Mouse (Mus musculus): Measurements from ENCODE around the gene Shld2.

Gene Shld2

DNA sequence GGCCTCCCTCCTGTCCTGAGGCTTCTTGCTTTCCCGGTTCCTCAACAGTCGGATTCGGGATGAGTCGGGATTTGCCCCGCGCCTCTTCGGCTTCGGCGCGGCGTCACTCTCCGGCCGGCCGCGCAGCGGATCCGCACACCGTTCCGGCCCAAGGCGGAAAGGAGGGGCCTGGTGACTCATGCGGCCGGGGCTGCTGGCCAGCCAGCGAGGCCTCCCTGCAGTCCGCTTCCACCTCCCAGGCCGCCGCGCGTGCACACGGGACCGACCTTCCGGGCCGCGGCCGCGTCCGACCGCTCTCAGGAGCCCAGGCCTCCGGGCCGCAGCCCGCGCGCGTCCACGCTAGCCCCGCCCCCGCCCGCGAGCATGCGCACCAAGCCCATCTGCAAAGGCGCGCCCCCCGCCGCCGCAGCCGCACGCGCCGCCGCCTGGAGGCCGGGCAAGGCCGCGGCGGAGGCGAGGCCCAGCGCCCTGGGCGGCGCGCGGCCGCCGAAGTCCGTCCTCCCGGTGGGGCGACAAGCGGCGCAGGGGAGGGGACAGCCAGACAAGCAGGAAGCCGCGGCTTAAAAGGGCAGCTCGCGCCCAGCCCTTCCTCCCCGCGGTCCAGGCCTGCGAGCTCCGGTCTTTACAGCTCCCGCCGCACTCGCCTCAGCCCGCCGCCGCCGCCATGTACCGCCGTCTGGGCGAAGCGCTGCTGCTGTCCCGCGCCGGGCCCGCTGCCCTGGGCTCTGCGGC, at the start of gene Shld2, which contains the start of gene Glud1:
Gene Shld2, minus strand, starts transcription at position 260 of the 732 bp plus-strand sequence.
Gene Glud1, plus strand, starts transcription at position 494 of the 732 bp plus-strand sequence.
- peak; percentile 84 to 87 for DNase-seq (ENCODE audit: low spot score in 2 of 2)

- DNase-seq (ENCODE audit: low spot score in 2 of 2): no peak
These were observed 49.5 kb upstream of the Shld2 start for GRCm38 (mm10) chr14:34359676-34360244.

GRCm38 (mm10) chr14:34357671-34358455, 47.6 kb upstream of the Shld2 start:
- DNase-seq (ENCODE audit: low spot score in 2 of 2): no peak

GRCm38 (mm10) chr14:34355301-34355700, 45.0 kb upstream of the Shld2 start, which contains the start of gene Fam25c:
TSS of gene Fam25c (minus strand) at chr14:34355433.
- no peak for DNase-seq (ENCODE audit: low spot score in 2 of 2)

GRCm38 (mm10) chr14:34354456-34354855, 44.2 kb upstream of the Shld2 start:
- no peak for DNase-seq (ENCODE audit: low spot score in 2 of 2)

- DNase-seq (ENCODE audit: low spot score in 2 of 2): no peak
These were observed 43.0 kb upstream of the Shld2 start for GRCm38 (mm10) chr14:34353326-34353725.

DNA sequence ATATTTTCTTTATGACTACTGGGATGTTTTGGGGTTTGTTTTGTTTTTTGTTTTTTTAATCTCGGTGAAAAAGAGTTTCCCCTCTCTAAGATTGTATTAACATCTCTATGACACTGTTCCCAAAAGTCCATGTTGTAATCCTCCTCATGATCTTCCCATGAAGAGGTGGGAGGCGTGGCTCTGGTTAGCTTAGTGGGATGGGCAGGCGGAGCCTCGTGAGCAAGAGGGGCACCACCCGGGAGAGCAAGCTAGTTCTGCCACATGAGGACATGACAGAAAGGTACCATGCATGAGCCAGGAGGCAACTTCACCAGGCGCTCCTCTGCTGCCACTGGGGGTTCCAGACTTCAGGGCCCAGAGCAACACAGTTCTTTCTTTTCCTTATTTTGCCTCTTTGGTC, 42.2 kb upstream of the Shld2 start:
- DNase-seq (ENCODE audit: low spot score in 2 of 2): no peak

DNA sequence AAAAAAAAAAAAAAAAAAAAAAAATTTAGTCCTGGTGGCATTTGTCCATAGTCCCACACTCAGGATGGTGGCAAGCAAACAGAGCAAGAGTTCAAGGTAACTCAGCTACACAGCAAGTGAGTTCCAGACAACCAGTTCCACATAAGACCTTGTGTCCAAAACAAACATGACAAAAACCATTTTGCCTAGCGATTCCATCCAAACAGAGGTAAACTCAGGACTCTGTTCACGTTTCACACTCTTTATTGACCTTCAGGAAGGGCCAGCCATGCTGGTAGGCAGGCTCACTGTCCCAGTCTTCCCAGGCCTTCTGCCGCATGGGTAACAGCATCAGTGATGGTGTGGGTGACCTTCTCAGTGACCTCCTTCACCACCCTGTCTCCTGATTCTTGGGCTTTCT, 41.4 kb upstream of the Shld2 start:
- DNase-seq (ENCODE audit: low spot score in 2 of 2): no peak

DNA sequence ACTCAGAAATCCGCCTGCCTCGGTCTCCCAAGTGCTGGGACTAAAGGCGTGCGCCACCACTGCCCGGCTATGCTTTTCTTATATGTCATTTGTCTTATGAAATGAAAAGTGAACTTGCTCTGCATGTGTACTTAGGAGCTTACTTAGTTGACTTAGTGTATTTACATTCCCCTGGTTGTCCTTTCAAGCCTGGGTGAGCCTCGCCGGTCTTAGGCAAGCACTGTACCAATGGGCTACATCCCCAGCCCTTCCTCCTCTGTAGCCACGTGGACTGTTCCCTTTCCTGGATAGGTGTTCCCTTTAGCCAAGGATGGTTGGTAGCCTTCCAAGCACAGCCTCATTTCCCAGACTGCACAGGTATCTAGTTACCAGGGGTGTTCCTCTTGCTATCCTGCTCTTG, 38.7 kb upstream of the Shld2 start:
- DNase-seq (ENCODE audit: low spot score in 2 of 2): no peak

DNA sequence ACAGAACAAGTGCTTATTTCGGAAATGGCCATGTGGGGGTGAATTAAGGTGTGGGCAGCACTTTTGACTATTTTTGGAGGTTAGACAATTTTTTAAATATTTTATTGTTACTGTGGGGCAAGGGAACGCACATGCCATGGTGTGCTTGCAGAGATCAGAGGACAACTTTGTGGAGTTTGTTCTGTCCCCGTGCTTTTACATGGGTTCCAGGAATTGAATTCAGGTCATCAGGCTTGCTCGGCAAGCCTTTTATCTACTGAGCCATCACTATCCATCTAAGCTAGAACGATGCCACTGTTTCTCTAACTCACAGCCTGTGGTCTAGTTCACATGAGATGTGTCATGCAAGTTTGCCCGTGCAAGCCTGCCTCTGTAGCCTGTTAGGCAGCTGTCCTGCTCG, 38.0 kb upstream of the Shld2 start:
- no peak for DNase-seq (ENCODE audit: low spot score in 2 of 2)

GRCm38 (mm10) chr14:34347084-34347483, 36.8 kb upstream of the Shld2 start:
- DNase-seq (ENCODE audit: low spot score in 2 of 2): no peak

- DNase-seq (ENCODE audit: low spot score in 2 of 2): no peak
These were observed 35.7 kb upstream of the Shld2 start for GRCm38 (mm10) chr14:34345771-34346566.

GRCm38 (mm10) chr14:34344361-34344760, 34.1 kb upstream of the Shld2 start:
- no peak for DNase-seq (ENCODE audit: low spot score in 2 of 2)

- no peak for DNase-seq (ENCODE audit: low spot score in 2 of 2)
These were observed 32.8 kb upstream of the Shld2 start for GRCm38 (mm10) chr14:34343078-34343477.

- no peak for DNase-seq (ENCODE audit: low spot score in 2 of 2)
These were observed 31.7 kb upstream of the Shld2 start for GRCm38 (mm10) chr14:34341993-34342392.

- DNase-seq (ENCODE audit: low spot score in 2 of 2): no peak
These were observed 29.2 kb upstream of the Shld2 start for GRCm38 (mm10) chr14:34339446-34339845.

DNA sequence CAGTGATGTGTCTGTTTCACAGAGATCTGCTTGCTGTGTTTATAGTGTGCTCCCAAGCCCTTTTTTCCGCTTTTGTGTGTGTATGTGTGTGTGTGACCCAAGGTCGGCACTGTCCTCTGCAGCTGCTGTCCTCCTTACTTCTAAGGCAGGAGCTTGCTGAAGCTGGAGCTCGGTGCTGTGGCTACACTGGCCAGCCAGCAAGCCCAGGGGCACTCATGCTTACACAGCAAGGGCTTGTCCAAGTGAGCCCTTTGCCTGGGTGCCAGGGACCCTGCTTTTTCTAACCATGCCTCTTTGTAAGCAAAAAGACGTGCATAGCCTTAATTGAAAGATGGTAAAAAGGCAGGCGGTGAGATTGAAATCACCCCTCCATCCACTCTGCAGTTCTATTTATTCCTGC, 22.2 kb upstream of the Shld2 start:
- peak in 1 of 2 experiments; percentile 68 for DNase-seq (ENCODE audit: low spot score in 2 of 2)

GRCm38 (mm10) chr14:34331886-34332285, 21.6 kb upstream of the Shld2 start:
- DNase-seq (ENCODE audit: low spot score in 2 of 2): no peak

GRCm38 (mm10) chr14:34330657-34331158, 20.4 kb upstream of the Shld2 start:
- DNase-seq (ENCODE audit: low spot score in 2 of 2): no peak

DNA sequence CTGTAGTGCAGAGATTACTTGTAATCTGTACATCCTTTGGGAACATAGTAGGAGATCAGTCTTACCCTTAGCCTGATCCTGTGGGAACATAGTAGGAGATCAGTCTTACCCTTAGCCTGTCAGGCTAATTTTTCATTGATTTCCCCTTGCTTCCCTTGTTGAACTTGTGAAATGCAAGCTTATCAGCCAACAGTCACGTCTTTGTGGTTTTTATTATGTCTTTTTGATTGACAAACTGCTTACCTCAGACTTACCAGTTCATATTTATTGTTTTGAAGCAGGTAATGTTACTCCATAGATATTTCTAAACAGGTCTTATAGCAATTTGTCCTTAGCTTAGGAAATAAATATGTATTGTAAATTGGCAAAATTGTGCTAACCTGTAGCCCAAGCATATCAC, 17.3 kb upstream of the Shld2 start:
- DNase-seq (ENCODE audit: low spot score in 2 of 2): no peak

- DNase-seq (ENCODE audit: low spot score in 2 of 2): no peak
These were observed 16.3 kb upstream of the Shld2 start for GRCm38 (mm10) chr14:34326606-34327005.
